Mouse (Mus musculus): Measurements from ENCODE around the gene Gpr4. TPM values are rescaled to one million over a fixed set of nuclear protein-coding genes. Genes with fewer than 3 reads are reported as not detected.
A peak's percentile ranks its signal among the peaks of the same experiment; 100 is the strongest.

Gene Gpr4
- polyA plus RNA-seq, 1 experiment from 2014 or later, result 2.6 TPM

DNA sequence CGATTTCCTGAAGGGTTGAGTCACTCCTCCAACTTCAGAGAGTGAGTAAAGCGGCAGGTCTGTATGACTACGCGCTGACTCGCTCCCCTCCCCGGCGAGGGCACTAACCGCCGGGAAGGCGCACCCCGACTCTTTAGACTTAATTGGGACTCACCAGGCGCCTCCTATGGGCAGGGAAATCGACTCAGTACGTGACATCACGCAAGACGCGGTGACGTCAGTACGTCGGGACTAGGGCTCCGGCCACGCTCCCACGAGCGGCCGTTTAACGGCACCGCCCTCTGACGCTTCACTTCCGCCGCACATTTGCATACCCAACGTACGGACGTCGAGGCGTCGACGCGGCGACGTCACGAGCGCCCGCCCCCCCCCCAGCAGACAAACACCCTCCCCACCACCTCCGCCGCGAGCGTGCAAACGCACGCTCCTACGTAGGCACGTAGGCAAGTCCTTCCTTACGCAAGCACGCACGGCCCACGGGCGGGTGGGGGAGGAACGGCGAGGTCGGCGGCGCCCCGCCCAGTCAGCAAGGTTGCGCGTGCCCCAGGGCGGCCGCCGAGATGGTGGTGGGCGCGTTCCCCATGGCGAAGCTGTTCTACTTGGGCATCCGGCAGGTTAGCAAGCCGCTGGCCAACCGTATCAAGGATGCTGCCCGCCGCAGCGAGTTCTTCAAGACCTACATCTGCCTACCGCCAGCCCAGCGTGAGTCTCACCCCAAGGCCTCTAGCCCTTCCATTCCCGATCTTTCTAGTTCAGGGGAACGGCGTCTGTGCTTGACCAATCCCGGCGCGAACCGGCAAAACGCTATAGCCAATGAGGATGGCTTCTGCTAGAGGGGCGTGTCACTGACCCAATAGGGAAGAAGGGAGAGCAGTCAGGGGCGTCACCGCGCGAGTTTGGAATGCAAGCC, 15.8 kb downstream of the Gpr4 start, which contains the start of gene Opa3:
Opa3 (plus strand) TSS at position 452 of the 910 bp plus-strand sequence.
- ATAC-seq (ENCODE audit: low FRiP score) (peak; percentile 95), DNase-seq (ENCODE audit: low spot score) (peak; percentile 100)
- WGBS, result under 1% methylated on average over 89 of the region's 91 CpGs
- H3K27me3 ChIP-seq (ENCODE audit: control insufficient read depth, insufficient read depth, low read length), result no peaks in the 10 kb centered on the region
- no peaks in the 10 kb centered on the region for H3K9me3 ChIP-seq (ENCODE audit: control insufficient read depth, low read length)
- peak within 1 kb of the TSS; percentile 80 for H3K4me2 ChIP-seq (replicated peaks; ENCODE audit: low read depth, low read length)
- H3K4me1 ChIP-seq (replicated peaks; ENCODE audit: control insufficient read depth, insufficient read depth, low read length), result peaks cover 6% of the 10 kb centered on the region
- peak within 1 kb of the TSS; percentile 50 for H3K4me3 ChIP-seq (ENCODE audit: low read depth, low read length)
- H3K36me3 ChIP-seq (ENCODE audit: control insufficient read depth, insufficient read depth, low read length), result no peaks in the 10 kb centered on the region
- H3K27ac ChIP-seq (ENCODE audit: low read depth, low read length), result peak within 1 kb of the TSS; percentile 98
- peak within 1 kb of the TSS; percentile 80 for H3K9ac ChIP-seq (ENCODE audit: low read depth, low read length)

DNA sequence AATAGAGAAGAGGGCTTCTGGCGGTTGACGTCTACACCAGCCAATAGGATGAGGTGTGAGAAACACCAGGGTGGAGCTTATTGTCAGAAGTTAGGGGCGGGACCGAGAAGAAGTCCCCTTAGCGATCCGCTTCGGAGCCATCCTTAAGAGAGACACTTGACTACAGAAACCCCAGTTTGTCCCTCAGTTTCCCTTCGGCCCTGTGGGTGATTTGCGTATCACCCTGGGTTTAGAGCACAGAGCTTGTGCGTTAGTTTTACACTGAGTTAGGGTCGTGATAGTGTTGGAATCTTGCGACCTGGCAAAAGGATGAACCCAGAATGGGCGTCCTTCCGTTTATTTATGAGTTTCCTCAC, 16.4 kb downstream of the Gpr4 start:
- ATAC-seq (ENCODE audit: low FRiP score), result no peak
- WGBS, result 0% methylated on average over 14 of the region's 14 CpGs
- no peaks in the 10 kb centered on the region for H3K36me3 ChIP-seq (ENCODE audit: control insufficient read depth, insufficient read depth, low read length)
- H3K4me1 ChIP-seq (replicated peaks; ENCODE audit: control insufficient read depth, insufficient read depth, low read length), result peaks cover 6% of the 10 kb centered on the region
- peak overlapping the region; percentile 31 for H3K9ac ChIP-seq (ENCODE audit: low read depth, low read length)
- H3K4me2 ChIP-seq (replicated peaks; ENCODE audit: low read depth, low read length), result peak overlapping the region; percentile 54
- DNase-seq (ENCODE audit: low spot score), result no peak
- H3K27ac ChIP-seq (ENCODE audit: low read depth, low read length), result peak overlapping the region; percentile 64; the same call in 1 of the 2 replicates
- H3K4me3 ChIP-seq (ENCODE audit: low read depth, low read length), result peak overlapping the region; percentile 50
- no peaks in the 10 kb centered on the region for H3K9me3 ChIP-seq (ENCODE audit: control insufficient read depth, low read length)
- H3K27me3 ChIP-seq (ENCODE audit: control insufficient read depth, insufficient read depth, low read length), result no peaks in the 10 kb centered on the region

DNA sequence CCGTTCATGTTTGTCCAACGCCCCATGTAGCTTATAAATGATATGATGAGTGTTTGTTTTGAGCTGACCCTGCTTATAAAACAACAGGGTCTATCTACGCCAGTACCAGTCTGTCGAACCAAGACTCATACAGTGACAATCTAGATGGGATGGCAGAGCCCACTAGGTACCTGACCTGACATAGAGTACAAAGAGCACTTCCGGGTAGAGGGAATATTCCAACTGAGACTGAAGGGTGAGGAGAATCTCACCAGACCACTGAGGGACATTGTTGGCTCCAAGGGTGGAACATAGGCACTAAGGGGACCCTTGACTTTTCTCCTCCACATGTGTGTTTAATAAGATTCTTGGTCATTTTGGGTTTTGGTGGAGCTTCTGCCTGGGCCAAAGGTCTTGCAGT, 17.1 kb downstream of the Gpr4 start:
- no peaks in the 10 kb centered on the region for H3K9me3 ChIP-seq (ENCODE audit: control insufficient read depth, low read length)
- peak overlapping the region; percentile 31 for H3K9ac ChIP-seq (ENCODE audit: low read depth, low read length)
- H3K36me3 ChIP-seq (ENCODE audit: control insufficient read depth, insufficient read depth, low read length), result no peaks in the 10 kb centered on the region
- DNase-seq (ENCODE audit: low spot score) (no peak), ATAC-seq (ENCODE audit: low FRiP score) (no peak)
- peak overlapping the region; percentile 64; the same call in 1 of the 2 replicates for H3K27ac ChIP-seq (ENCODE audit: low read depth, low read length)
- peak overlapping the region; percentile 50 for H3K4me3 ChIP-seq (ENCODE audit: low read depth, low read length)
- H3K4me2 ChIP-seq (replicated peaks; ENCODE audit: low read depth, low read length), result peak overlapping the region; percentile 54
- peaks cover 6% of the 10 kb centered on the region for H3K4me1 ChIP-seq (replicated peaks; ENCODE audit: control insufficient read depth, insufficient read depth, low read length)
- H3K27me3 ChIP-seq (ENCODE audit: control insufficient read depth, insufficient read depth, low read length), result no peaks in the 10 kb centered on the region
- 52% methylated on average over 5 of the region's 5 CpGs for WGBS

DNA sequence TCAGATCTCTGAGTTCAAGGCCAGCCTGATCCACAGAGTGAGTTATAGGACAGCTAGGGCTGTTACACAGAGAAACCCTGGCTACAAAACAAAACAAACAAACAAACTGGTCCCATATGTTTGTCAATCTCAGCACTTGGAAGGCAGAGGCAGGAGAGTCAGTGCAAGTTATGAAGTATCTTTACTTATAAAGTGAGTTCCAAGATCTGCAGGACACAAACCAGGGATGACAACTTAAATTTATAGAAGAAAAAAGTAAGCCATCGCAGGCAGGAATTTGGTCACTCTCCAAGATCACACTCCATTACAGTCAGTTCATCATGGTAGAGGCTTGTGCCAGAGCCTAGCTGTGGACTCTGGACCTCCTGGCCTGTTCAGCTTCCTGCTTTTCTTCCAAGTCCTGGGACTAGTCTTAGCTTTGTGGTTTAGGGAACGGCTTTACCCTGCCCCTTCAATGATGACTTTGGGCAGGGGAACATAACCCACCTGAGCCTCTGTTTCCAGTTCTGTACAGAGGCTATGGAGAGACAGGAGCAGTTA, 17.8 kb downstream of the Gpr4 start:
- ATAC-seq (ENCODE audit: low FRiP score), result no peak
- DNase-seq (ENCODE audit: low spot score), result no peak
- peaks cover 6% of the 10 kb centered on the region for H3K4me1 ChIP-seq (replicated peaks; ENCODE audit: control insufficient read depth, insufficient read depth, low read length)
- H3K27me3 ChIP-seq (ENCODE audit: control insufficient read depth, insufficient read depth, low read length), result no peaks in the 10 kb centered on the region
- H3K36me3 ChIP-seq (ENCODE audit: control insufficient read depth, insufficient read depth, low read length), result no peaks in the 10 kb centered on the region
- WGBS, result 95% methylated on average over 2 of the region's 2 CpGs
- H3K4me2 ChIP-seq (replicated peaks; ENCODE audit: low read depth, low read length), result no peak overlapping the region
- H3K27ac ChIP-seq (ENCODE audit: low read depth, low read length), result no peak overlapping the region
- H3K4me3 ChIP-seq (ENCODE audit: low read depth, low read length), result no peak overlapping the region
- no peaks in the 10 kb centered on the region for H3K9me3 ChIP-seq (ENCODE audit: control insufficient read depth, low read length)
- no peak overlapping the region for H3K9ac ChIP-seq (ENCODE audit: low read depth, low read length)

DNA sequence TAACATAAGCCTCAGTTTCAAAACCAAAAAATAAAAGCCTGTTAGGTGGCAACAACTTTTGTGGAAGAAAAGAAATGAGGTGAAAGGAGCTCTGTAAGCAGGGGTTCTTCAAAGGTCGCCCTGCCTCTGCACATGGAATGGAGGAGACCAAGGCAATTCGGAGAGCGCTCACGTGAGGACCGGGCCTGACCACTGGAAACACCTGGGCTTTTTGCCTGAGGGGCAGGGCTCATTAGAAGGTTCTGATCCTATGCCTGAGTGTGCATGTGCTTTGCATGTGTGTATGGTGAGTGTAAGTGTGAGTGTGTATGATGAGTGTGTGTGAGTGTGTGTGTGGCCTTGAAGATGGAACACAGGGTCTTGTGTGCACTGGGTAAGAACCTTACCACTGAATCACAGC, 18.6 kb downstream of the Gpr4 start:
- Histone ChIP-seq H3K4me3 (ENCODE audit: low read depth, low read length) (no peak overlapping the region), H3K36me3 (ENCODE audit: control insufficient read depth, insufficient read depth, low read length) (no peaks in the 10 kb centered on the region), H3K4me2 (replicated peaks; ENCODE audit: low read depth, low read length) (no peak overlapping the region), H3K9ac (ENCODE audit: low read depth, low read length) (no peak overlapping the region), H3K4me1 (replicated peaks; ENCODE audit: control insufficient read depth, insufficient read depth, low read length) (peaks cover 6% of the 10 kb centered on the region), H3K9me3 (ENCODE audit: control insufficient read depth, low read length) (no peaks in the 10 kb centered on the region), H3K27me3 (ENCODE audit: control insufficient read depth, insufficient read depth, low read length) (no peaks in the 10 kb centered on the region), H3K27ac (ENCODE audit: low read depth, low read length) (no peak overlapping the region)
- WGBS, result 97% methylated on average over 5 of the region's 5 CpGs
- DNase-seq (ENCODE audit: low spot score) (no peak), ATAC-seq (ENCODE audit: low FRiP score) (no peak)

DNA sequence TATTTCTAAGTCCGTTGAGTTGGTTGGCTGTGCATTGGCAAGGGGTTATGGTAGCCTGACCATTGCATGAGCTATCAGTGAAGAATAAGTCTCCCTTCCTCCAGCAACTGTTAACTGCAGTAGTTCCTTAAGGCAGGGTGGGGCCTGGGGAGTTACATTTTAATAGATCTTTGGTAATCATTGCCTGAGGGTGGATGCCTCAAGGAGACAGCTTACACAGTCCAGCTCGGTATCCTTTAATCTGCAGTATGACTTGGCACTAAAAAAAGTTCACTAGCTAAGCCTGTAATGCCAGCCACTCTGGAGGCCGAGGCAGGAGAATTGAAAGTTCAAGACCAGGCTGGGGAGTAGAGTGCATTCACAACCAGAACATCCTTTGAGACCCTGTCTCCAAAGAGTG, 19.5 kb downstream of the Gpr4 start:
- ATAC-seq (ENCODE audit: low FRiP score) (no peak), DNase-seq (ENCODE audit: low spot score) (no peak)
- WGBS, result 96% methylated on average over 3 of the region's 3 CpGs
- Histone ChIP-seq H3K9me3 (ENCODE audit: control insufficient read depth, low read length) (no peaks in the 10 kb centered on the region), H3K27ac (ENCODE audit: low read depth, low read length) (no peak overlapping the region), H3K9ac (ENCODE audit: low read depth, low read length) (no peak overlapping the region), H3K4me3 (ENCODE audit: low read depth, low read length) (no peak overlapping the region), H3K4me2 (replicated peaks; ENCODE audit: low read depth, low read length) (no peak overlapping the region), H3K36me3 (ENCODE audit: control insufficient read depth, insufficient read depth, low read length) (no peaks in the 10 kb centered on the region), H3K4me1 (replicated peaks; ENCODE audit: control insufficient read depth, insufficient read depth, low read length) (peaks cover 5% of the 10 kb centered on the region), H3K27me3 (ENCODE audit: control insufficient read depth, insufficient read depth, low read length) (no peaks in the 10 kb centered on the region)

DNA sequence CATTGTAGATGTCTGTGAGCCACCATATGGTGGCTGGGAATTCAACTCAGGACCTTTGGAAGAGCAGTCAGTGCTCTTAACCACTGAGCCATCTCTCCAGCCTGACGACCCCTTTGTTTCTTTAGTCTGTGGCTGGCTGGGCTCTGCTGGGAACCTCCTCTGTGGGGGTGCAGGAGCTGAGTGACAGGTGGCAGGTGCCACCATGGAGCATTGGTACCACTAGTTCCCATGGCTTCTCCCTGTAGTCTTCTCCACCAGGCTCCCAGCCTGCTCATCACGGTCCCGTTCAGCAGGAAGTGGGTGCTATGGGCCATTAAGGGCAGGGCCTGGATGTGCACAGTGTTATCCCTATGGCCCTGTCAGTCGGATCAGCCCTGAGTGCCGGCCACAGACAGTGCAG, 22.3 kb downstream of the Gpr4 start:
- ATAC-seq (ENCODE audit: low FRiP score) (no peak), DNase-seq (ENCODE audit: low spot score) (no peak)
- Histone ChIP-seq H3K4me1 (replicated peaks; ENCODE audit: control insufficient read depth, insufficient read depth, low read length) (peaks cover under 1% of the 10 kb centered on the region; the same call in 1 of the 2 replicates), H3K9ac (ENCODE audit: low read depth, low read length) (no peak overlapping the region), H3K27me3 (ENCODE audit: control insufficient read depth, insufficient read depth, low read length) (no peaks in the 10 kb centered on the region), H3K27ac (ENCODE audit: low read depth, low read length) (no peak overlapping the region), H3K4me3 (ENCODE audit: low read depth, low read length) (no peak overlapping the region), H3K36me3 (ENCODE audit: control insufficient read depth, insufficient read depth, low read length) (no peaks in the 10 kb centered on the region), H3K9me3 (ENCODE audit: control insufficient read depth, low read length) (no peaks in the 10 kb centered on the region), H3K4me2 (replicated peaks; ENCODE audit: low read depth, low read length) (no peak overlapping the region)
- WGBS, result 83% methylated on average over 5 of the region's 5 CpGs

DNA sequence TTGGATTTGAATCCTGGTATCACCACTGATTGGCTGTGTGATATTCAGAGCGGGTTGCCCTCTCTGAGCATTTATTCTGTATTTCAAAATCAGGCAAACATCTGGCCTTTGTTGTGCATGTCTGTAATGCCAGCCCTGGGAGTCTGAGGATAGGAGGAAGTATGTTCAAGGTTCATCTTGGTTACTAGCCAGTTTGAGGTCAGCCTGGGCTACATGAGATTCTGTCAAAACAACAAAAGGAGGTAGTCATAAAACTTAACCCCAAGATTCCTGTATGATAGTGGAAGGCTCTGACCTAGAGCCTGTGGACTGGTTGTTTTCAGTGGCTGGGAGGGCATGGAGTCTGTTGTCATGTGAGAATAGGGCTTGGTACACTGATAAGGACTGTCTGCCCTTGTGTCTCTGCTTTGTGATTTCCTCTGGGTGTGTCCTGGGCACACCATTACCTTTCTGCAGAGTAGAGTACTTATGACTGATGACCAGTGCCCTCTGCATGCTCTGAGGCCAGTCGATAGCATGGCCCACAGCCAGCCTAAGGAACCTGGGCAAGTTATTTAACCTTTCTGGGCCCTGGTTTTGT, 22.8 kb downstream of the Gpr4 start:
- Histone ChIP-seq H3K4me3 (ENCODE audit: low read depth, low read length) (no peak overlapping the region), H3K4me1 (replicated peaks; ENCODE audit: control insufficient read depth, insufficient read depth, low read length) (no peaks in the 10 kb centered on the region), H3K9ac (ENCODE audit: low read depth, low read length) (no peak overlapping the region), H3K36me3 (ENCODE audit: control insufficient read depth, insufficient read depth, low read length) (no peaks in the 10 kb centered on the region), H3K27me3 (ENCODE audit: control insufficient read depth, insufficient read depth, low read length) (no peaks in the 10 kb centered on the region), H3K9me3 (ENCODE audit: control insufficient read depth, low read length) (no peaks in the 10 kb centered on the region), H3K4me2 (replicated peaks; ENCODE audit: low read depth, low read length) (no peak overlapping the region), H3K27ac (ENCODE audit: low read depth, low read length) (no peak overlapping the region)
- DNase-seq (ENCODE audit: low spot score), result no peak
- 92% methylated on average over 2 of the region's 2 CpGs for WGBS
- ATAC-seq (ENCODE audit: low FRiP score), result no peak
